Mouse (Mus musculus) midbrain, embryonic 14.5 days (tissue): ENCODE data around the gene Rims1. TPM values are rescaled to one million over a fixed set of nuclear protein-coding genes. Genes with fewer than 3 reads are reported as not detected.
A peak's percentile ranks its signal among the peaks of the same experiment; 100 is the strongest.

Source experiments
- ATAC-seq: fragments of 200-750 bp; cut with Nextera tagmentation; 2 replicates; pipeline ENCODE4 v1.8.0; 2017; ENCODE audit warnings: moderate number of reproducible peaks, moderate library complexity; ENCODE audit not compliant: low FRiP score, low TSS enrichment
- DNase-seq: peaks from one replicate; pipeline ENCODE4 v3.0.0-alpha.2; 2015
- H3K27ac ChIP-seq: fragments of 300-500 bp; sonication (generic); replicated peaks from 2 replicates; pipeline ENCODE4 v1.5.1; 2014; ENCODE audit warnings: mild to moderate bottlenecking, low read depth, low read length, moderate library complexity
- H3K27me3 ChIP-seq: fragments of 300-500 bp; sonication (generic); 2 replicates; pipeline ENCODE4 v1.6.1; 2014; ENCODE audit warnings: low read length, control low read depth, mixed read lengths; ENCODE audit not compliant: control insufficient read depth, insufficient read depth
- H3K36me3 ChIP-seq: fragments of 300-500 bp; sonication (generic); 2 replicates; pipeline ENCODE4 v1.6.1; 2014; ENCODE audit warnings: low read length, control low read depth; ENCODE audit not compliant: control insufficient read depth, insufficient read depth
- H3K4me1 ChIP-seq: fragments of 300-500 bp; sonication (generic); 2 replicates; pipeline ENCODE4 v1.6.1; 2014; ENCODE audit warnings: mild to moderate bottlenecking, antibody characterized with exemption, low read length, control low read depth; ENCODE audit not compliant: control insufficient read depth, insufficient read depth
- H3K4me2 ChIP-seq: fragments of 300-500 bp; sonication (generic); 2 replicates; pipeline ENCODE4 v1.6.1; 2014; ENCODE audit warnings: mild to moderate bottlenecking, low read length, moderate library complexity
- H3K4me3 ChIP-seq: fragments of 300-500 bp; sonication (generic); replicated peaks from 2 replicates; pipeline ENCODE4 v1.5.1; 2014; ENCODE audit warnings: low read depth, low read length
- H3K9ac ChIP-seq: fragments of 300-500 bp; sonication (generic); replicated peaks from 2 replicates; pipeline ENCODE4 v1.6.1; 2014; ENCODE audit warnings: mild to moderate bottlenecking, low read length, moderate library complexity
- H3K9me3 ChIP-seq: fragments of 300-500 bp; sonication (generic); 2 replicates; pipeline ENCODE4 v1.6.1; 2016; ENCODE audit warnings: low read length, control low read depth, mixed read lengths; ENCODE audit not compliant: control insufficient read depth
- WGBS: fragments of 180-500 bp; shearing (Covaris S2); extraction: QIAGEN DNeasy Blood & Tissue Kit; methylation state at CpG from one replicate; pipeline ENCODE4 v1.1.7; 2014; 5-methylcytosine and 5-hydroxymethylcytosine counted together
- polyA plus RNA-seq: library from polyadenylated mRNA; unstranded; fragments of >200 nt; fragmentation: Nextera tagmentation; extraction: Ambion mirVana; gene quantifications from 2 replicates; pipeline ENCODE4 v1.2.1, GENCODE M21; 2014

Rims1 gene
- polyA plus RNA-seq, 1 experiment from 2014 or later = 17.1 TPM

- Histone ChIP-seq H3K4me2 (no peak overlapping the region), H3K4me1 (no peaks in the 10 kb centered on the region), H3K9ac (no peak overlapping the region), H3K4me3 (no peak overlapping the region), H3K36me3 (no peaks in the 10 kb centered on the region), H3K27ac (no peak overlapping the region), H3K9me3 (no peaks in the 10 kb centered on the region), H3K27me3 (no peaks in the 10 kb centered on the region)
- DNase-seq (no peak), ATAC-seq (no peak)
- 76% methylated on average over 6 of the region's 6 CpGs for WGBS
Observed at GRCm38 (mm10) chr1:22631991-22632390, 173.8 kb downstream of the Rims1 start.

- WGBS = 65% methylated on average over 8 of the region's 8 CpGs
- Histone ChIP-seq H3K4me3 (no peak overlapping the region), H3K9ac (no peak overlapping the region), H3K4me1 (no peaks in the 10 kb centered on the region), H3K27ac (no peak overlapping the region), H3K27me3 (no peaks in the 10 kb centered on the region), H3K4me2 (no peak overlapping the region), H3K9me3 (no peaks in the 10 kb centered on the region), H3K36me3 (no peaks in the 10 kb centered on the region)
- ATAC-seq (no peak), DNase-seq (no peak)
Observed at GRCm38 (mm10) chr1:22629011-22629410, 176.8 kb downstream of the Rims1 start.

GRCm38 (mm10) chr1:22627013-22627412, 178.8 kb downstream of the Rims1 start:
- ATAC-seq (no peak), DNase-seq (peak; percentile 39)
- Histone ChIP-seq H3K4me2 (no peak overlapping the region), H3K27ac (no peak overlapping the region), H3K27me3 (no peaks in the 10 kb centered on the region), H3K4me1 (no peaks in the 10 kb centered on the region), H3K36me3 (no peaks in the 10 kb centered on the region), H3K9ac (no peak overlapping the region), H3K4me3 (no peak overlapping the region), H3K9me3 (no peaks in the 10 kb centered on the region)
- 59% methylated on average over 5 of the region's 5 CpGs for WGBS

- H3K27ac ChIP-seq = no peak overlapping the region
- WGBS = 76% methylated on average over 3 of the region's 3 CpGs
- H3K4me3 ChIP-seq = no peak overlapping the region
- no peaks in the 10 kb centered on the region for H3K36me3 ChIP-seq
- no peaks in the 10 kb centered on the region for H3K9me3 ChIP-seq
- H3K27me3 ChIP-seq = no peaks in the 10 kb centered on the region
- H3K9ac ChIP-seq = no peak overlapping the region
- no peak overlapping the region for H3K4me2 ChIP-seq
- no peak for DNase-seq
- H3K4me1 ChIP-seq = no peaks in the 10 kb centered on the region
- ATAC-seq = no peak
Observed at GRCm38 (mm10) chr1:22626295-22626694, 179.5 kb downstream of the Rims1 start.

- DNase-seq (no peak), ATAC-seq (no peak)
- WGBS = 83% methylated on average over 8 of the region's 8 CpGs
- H3K27ac ChIP-seq = no peak overlapping the region
- no peak overlapping the region for H3K4me2 ChIP-seq
- no peaks in the 10 kb centered on the region for H3K36me3 ChIP-seq
- no peak overlapping the region for H3K9ac ChIP-seq
- no peaks in the 10 kb centered on the region for H3K9me3 ChIP-seq
- no peaks in the 10 kb centered on the region for H3K27me3 ChIP-seq
- H3K4me3 ChIP-seq = no peak overlapping the region
- H3K4me1 ChIP-seq = no peaks in the 10 kb centered on the region
Observed at GRCm38 (mm10) chr1:22620827-22621226, 185.0 kb downstream of the Rims1 start.

GRCm38 (mm10) chr1:22615601-22616000, 190.2 kb downstream of the Rims1 start:
- 45% methylated on average over 4 of the region's 4 CpGs for WGBS
- no peaks in the 10 kb centered on the region for H3K9me3 ChIP-seq
- no peaks in the 10 kb centered on the region; the same call in 1 of the 2 replicates for H3K4me1 ChIP-seq
- H3K4me3 ChIP-seq = no peak overlapping the region
- H3K4me2 ChIP-seq = no peak overlapping the region
- no peaks in the 10 kb centered on the region for H3K27me3 ChIP-seq
- DNase-seq (no peak), ATAC-seq (no peak)
- H3K36me3 ChIP-seq = no peaks in the 10 kb centered on the region
- H3K27ac ChIP-seq = no peak overlapping the region
- H3K9ac ChIP-seq = no peak overlapping the region

GRCm38 (mm10) chr1:22613609-22614008, 192.2 kb downstream of the Rims1 start:
- H3K36me3 ChIP-seq = no peaks in the 10 kb centered on the region
- ATAC-seq = no peak
- H3K27me3 ChIP-seq = no peaks in the 10 kb centered on the region
- DNase-seq = no peak
- no peaks in the 10 kb centered on the region for H3K9me3 ChIP-seq
- no peak overlapping the region for H3K9ac ChIP-seq
- 84% methylated on average over 3 of the region's 3 CpGs for WGBS
- H3K27ac ChIP-seq = no peak overlapping the region
- no peak overlapping the region for H3K4me2 ChIP-seq
- no peak overlapping the region for H3K4me3 ChIP-seq
- H3K4me1 ChIP-seq = no peaks in the 10 kb centered on the region; the same call in 1 of the 2 replicates

- ATAC-seq = peak; percentile 58; the same call in 1 of the 2 replicates
- DNase-seq = peak; percentile 72
- 72% methylated on average over 18 of the region's 18 CpGs for WGBS
- Histone ChIP-seq H3K27ac (no peak overlapping the region), H3K4me1 (no peaks in the 10 kb centered on the region), H3K9me3 (no peaks in the 10 kb centered on the region), H3K9ac (no peak overlapping the region), H3K4me2 (no peak overlapping the region), H3K4me3 (no peak overlapping the region), H3K27me3 (no peaks in the 10 kb centered on the region), H3K36me3 (no peaks in the 10 kb centered on the region)
Observed at GRCm38 (mm10) chr1:22604329-22605044, 201.3 kb downstream of the Rims1 start.

- no peaks in the 10 kb centered on the region for H3K27me3 ChIP-seq
- H3K9ac ChIP-seq = no peak overlapping the region
- no peak overlapping the region for H3K27ac ChIP-seq
- ATAC-seq = no peak
- WGBS = 35% methylated on average over 12 of the region's 12 CpGs
- no peak for DNase-seq
- H3K36me3 ChIP-seq = no peaks in the 10 kb centered on the region
- H3K4me1 ChIP-seq = no peaks in the 10 kb centered on the region
- H3K9me3 ChIP-seq = no peaks in the 10 kb centered on the region
- no peak overlapping the region for H3K4me3 ChIP-seq
- H3K4me2 ChIP-seq = no peak overlapping the region
Observed at GRCm38 (mm10) chr1:22596197-22596596, 209.6 kb downstream of the Rims1 start.
